ENCODE assay signal across 8 mouse cellular contexts in genomic region chr8:26770424-26770886, GRCm38 (mm10).
A peak's percentile ranks its signal among the peaks of the same experiment; 100 is the strongest.
DNase-seq lines count a peak whose midpoint lies in the region; ATAC-seq and TF ChIP-seq lines count a peak whose summit lies in the region.

No protein-coding gene starts in this region.

- no peak for DNase-seq in kidney, adult 2 months
- DNase-seq in hindbrain, embryonic 11.5 days (ENCODE audit: low spot score) = peak; percentile 51
- DNase-seq in right cerebral cortex, postnatal 10 days (ENCODE audit: low spot score in 2 of 2) = no peak
- no peak for DNase-seq in layer of hippocampus, postnatal 10 days (ENCODE audit: low spot score in 2 of 2)
- DNase-seq in layer of hippocampus, adult 9-10 months (ENCODE audit: low spot score) = no peak

- WGBS in kidney, embryonic 16.5 days = under 1% methylated on average over 16 of the region's 16 CpGs
- 9% methylated on average over 16 of the region's 16 CpGs for WGBS in kidney, adult 2 months
- 37% methylated on average over 16 of the region's 16 CpGs for WGBS in hindbrain, embryonic 11.5 days
- 56% methylated on average over 16 of the region's 16 CpGs for WGBS in midbrain, embryonic 16.5 days

- H3K4me2 ChIP-seq in kidney, embryonic 16.5 days (replicated peaks; ENCODE audit: low read depth, low read length) = peak overlapping the region; percentile 47
- H3K4me2 ChIP-seq in hindbrain, embryonic 11.5 days (replicated peaks; ENCODE audit: low read depth, low read length) = peak overlapping the region; percentile 15; the same call in 1 of the 2 replicates
- peak overlapping the region; percentile 12; the same call in 1 of the 2 replicates for H3K4me2 ChIP-seq in midbrain, embryonic 16.5 days (ENCODE audit: low read length)

- peaks cover 8% of the 10 kb centered on the region for H3K4me1 ChIP-seq in kidney, embryonic 16.5 days (ENCODE audit: insufficient read depth, low read length)
- H3K4me1 ChIP-seq in kidney, adult 2 months (ENCODE audit: control insufficient read depth, insufficient read depth, low read length) = no peaks in the 10 kb centered on the region
- no peaks in the 10 kb centered on the region for H3K4me1 ChIP-seq in hindbrain, embryonic 11.5 days (replicated peaks; ENCODE audit: control insufficient read depth, insufficient read depth, low read length)
- H3K4me1 ChIP-seq in midbrain, embryonic 16.5 days (ENCODE audit: control insufficient read depth, insufficient read depth, low read length) = no peaks in the 10 kb centered on the region

- no peak overlapping the region for H3K27ac ChIP-seq in kidney, embryonic 16.5 days (ENCODE audit: low read length)
- no peak overlapping the region for H3K27ac ChIP-seq in kidney, adult 2 months (ENCODE audit: insufficient read depth, low read depth, low read length)
- peak overlapping the region; percentile 27; the same call in 1 of the 2 replicates for H3K27ac ChIP-seq in hindbrain, embryonic 11.5 days (ENCODE audit: low read depth, low read length)
- no peak overlapping the region for H3K27ac ChIP-seq in midbrain, embryonic 16.5 days (ENCODE audit: low read length)

- 0 out of 2 replicates have a peak overlapping the region, but pooled peaks have one; percentile 22 for H3K9ac ChIP-seq in kidney, embryonic 16.5 days (replicated peaks; ENCODE audit: low read length)
- no peak overlapping the region for H3K9ac ChIP-seq in hindbrain, embryonic 11.5 days (ENCODE audit: low read depth, low read length)
- no peak overlapping the region for H3K9ac ChIP-seq in midbrain, embryonic 16.5 days (ENCODE audit: low read depth, low read length)

- no peaks in the 10 kb centered on the region for H3K36me3 ChIP-seq in kidney, embryonic 16.5 days (ENCODE audit: insufficient read depth, low read length)
- no peaks in the 10 kb centered on the region for H3K36me3 ChIP-seq in kidney, adult 2 months (ENCODE audit: control insufficient read depth, insufficient read depth, low read length)
- H3K36me3 ChIP-seq in hindbrain, embryonic 11.5 days (ENCODE audit: control insufficient read depth, insufficient read depth, low read length) = no peaks in the 10 kb centered on the region
- no peaks in the 10 kb centered on the region for H3K36me3 ChIP-seq in midbrain, embryonic 16.5 days (ENCODE audit: control insufficient read depth, insufficient read depth, low read length)

- peak; percentile 78 for ATAC-seq in kidney, embryonic 16.5 days (ENCODE audit: low FRiP score, low TSS enrichment)
- ATAC-seq in common myeloid progenitor, adult 5-6 weeks (replicated peaks; ENCODE audit: low read depth, poor library complexity, severe bottlenecking) = peak; percentile 74
- ATAC-seq in hindbrain, embryonic 11.5 days (ENCODE audit: low FRiP score) = peak; percentile 89
- ATAC-seq in midbrain, embryonic 16.5 days = peak; percentile 22; the same call in 1 of the 2 replicates

- H3K4me3 ChIP-seq in kidney, embryonic 16.5 days (ENCODE audit: low read length) = peak overlapping the region; percentile 26; the same call in 1 of the 2 replicates
- no peak overlapping the region for H3K4me3 ChIP-seq in kidney, adult 2 months (ENCODE audit: insufficient read depth, low read depth, low read length)
- H3K4me3 ChIP-seq in hindbrain, embryonic 11.5 days (ENCODE audit: low read depth, low read length) = no peak overlapping the region
- no peak overlapping the region for H3K4me3 ChIP-seq in midbrain, embryonic 16.5 days (ENCODE audit: low read depth, low read length)

- no peak for TF ChIP-seq CTCF in kidney, adult 2 months (conservative IDR thresholded peaks at IDR 0.05; ENCODE audit: insufficient read depth, insufficient read length, low read depth, low read length)

- peaks cover 39% of the 10 kb centered on the region for H3K27me3 ChIP-seq in kidney, embryonic 16.5 days (ENCODE audit: insufficient read depth, low read length)
- H3K27me3 ChIP-seq in kidney, adult 2 months (replicated peaks; ENCODE audit: control insufficient read depth, insufficient read depth, low read length) = 0 out of 2 replicates have a peak, but pooled peaks cover 1% of the 10 kb centered on the region
- H3K27me3 ChIP-seq in hindbrain, embryonic 11.5 days (ENCODE audit: control insufficient read depth, insufficient read depth, low read length) = no peaks in the 10 kb centered on the region
- no peaks in the 10 kb centered on the region for H3K27me3 ChIP-seq in midbrain, embryonic 16.5 days (ENCODE audit: control insufficient read depth, insufficient read depth, low read depth, low read length)

- no peak for TF ChIP-seq POLR2A in kidney, adult 2 months (IDR thresholded peaks at IDR 0.05; ENCODE audit: low read depth, low read length)

- H3K9me3 ChIP-seq in kidney, embryonic 16.5 days (ENCODE audit: low read length) = no peaks in the 10 kb centered on the region
- H3K9me3 ChIP-seq in hindbrain, embryonic 11.5 days (ENCODE audit: control insufficient read depth, low read length) = no peaks in the 10 kb centered on the region
- no peaks in the 10 kb centered on the region for H3K9me3 ChIP-seq in midbrain, embryonic 16.5 days (replicated peaks; ENCODE audit: control insufficient read depth, low read length, poor library complexity, severe bottlenecking)

Comparison
In these comparisons a context has a peak if more than half of its experiments do, and no peak if none do; other contexts are left out.
1. ATAC-seq: peak in every context shown above with its lines; median percentile 89 in hindbrain, embryonic 11.5 days; 78 in kidney, embryonic 16.5 days; 74 in common myeloid progenitor, adult 5-6 weeks; 22 in midbrain, embryonic 16.5 days.